Mouse (Mus musculus): ENCODE data around the gene Rere. TPM values are rescaled to one million over a fixed set of nuclear protein-coding genes. Genes with fewer than 3 reads are reported as not detected.

Gene Rere
- total and polyA plus RNA-seq, 3 experiments, result 3.1 to 36.5 (median 8.7) TPM

DNA sequence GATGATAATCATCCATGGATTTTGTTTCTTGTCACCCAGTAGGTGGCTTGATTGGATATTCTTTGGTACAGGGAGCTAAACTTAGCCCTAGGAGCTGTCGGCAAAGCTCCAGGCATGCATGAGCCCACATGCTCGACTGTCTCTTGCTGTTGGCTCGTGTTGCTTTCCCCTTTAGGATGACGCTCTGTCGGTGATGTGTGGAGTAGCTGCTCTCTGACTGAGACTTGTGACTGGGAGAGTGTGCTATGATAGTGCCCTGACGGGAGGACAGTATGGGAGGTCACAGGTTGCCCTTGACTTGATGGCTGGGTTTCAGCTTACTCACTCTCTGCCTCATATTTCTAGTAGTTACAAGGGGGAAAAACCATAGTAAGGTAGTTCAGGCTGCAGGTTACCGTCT lies 192.6 kb downstream of the Rere start:
- in situ Hi-C loops (cut with MboI; ENCODE audit: low pct_ligation_motif_present, low pct_unique_long_range_greater_than_20kb, low sequenced_read_pairs) (no loop called here), dilution Hi-C loops (cut with MboI; ENCODE audit: extremely low pct_ligation_motif_present, extremely low pct_unique_long_range_greater_than_20kb, low sequenced_read_pairs) (no loop called here)
- Histone ChIP-seq H3K27ac (ENCODE audit: insufficient read depth, low read depth) (no peak overlapping the region), H3K4me1 (ENCODE audit: control insufficient read depth in 1 of 2, insufficient read depth in 2 of 2) (peaks cover 4 to 44% of the 10 kb centered on the region in 2 experiments), H3K4me2 (ENCODE audit: insufficient read depth, low read depth, poor library complexity, severe bottlenecking) (no peak overlapping the region), H3K79me2 (replicated peaks; ENCODE audit: control insufficient read depth, extremely low read depth, insufficient read depth, poor library complexity, severe bottlenecking) (no peaks in the 10 kb centered on the region), H3K9me3 (replicated peaks; ENCODE audit: low read length) (no peaks in the 10 kb centered on the region), H3K27me3 (replicated peaks) (no peaks in the 10 kb centered on the region), H3K4me3 (replicated peaks in 1 of 3; ENCODE audit: low read depth in 2 of 3, low read length in 2 of 3, poor library complexity in 1 of 3) (no peak overlapping the region), H3K36me3 (replicated peaks in 1 of 2; ENCODE audit: control insufficient read depth in 1 of 2, insufficient read depth in 1 of 2, low read length in 1 of 2) (peaks cover 23 to 45% of the 10 kb centered on the region in 2 experiments), H3K9ac (ENCODE audit: insufficient read depth, low read depth) (no peak overlapping the region)
- TF ChIP-seq HCFC1 (IDR thresholded peaks at IDR 0.05; ENCODE audit: low read depth, low read length) (no peak), SMC3 (IDR thresholded peaks at IDR 0.05; ENCODE audit: low read depth, low read length) (no peak), JUND (conservative IDR thresholded peaks at IDR 0.05; ENCODE audit: low read depth, low read length) (no peak), CTCF (conservative IDR thresholded peaks at IDR 0.05 in 1 of 2, IDR thresholded peaks at IDR 0.05 in 1 of 2; ENCODE audit: low read depth in 2 of 2, low read length in 2 of 2) (no peak)
- DNase-seq (ENCODE audit: extremely low read depth), result no peak

DNA sequence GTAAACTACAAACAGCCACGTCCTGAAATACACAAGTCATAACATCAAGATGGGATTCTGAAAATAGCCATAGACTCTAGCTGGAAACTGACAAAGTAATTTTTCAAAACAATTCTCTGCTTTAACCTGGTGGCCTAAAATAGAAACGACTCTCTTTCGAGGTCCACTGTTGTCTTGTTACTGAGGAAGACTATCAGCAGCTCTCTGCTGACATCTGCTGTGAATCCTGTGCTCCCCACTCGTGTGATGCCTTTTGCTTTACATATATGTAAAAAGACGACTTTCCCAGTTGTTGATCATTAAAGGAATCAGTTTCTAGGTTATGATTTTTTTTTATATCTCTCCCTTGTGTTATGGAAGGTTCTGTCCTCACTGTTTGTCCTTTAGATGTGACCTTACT lies 194.8 kb downstream of the Rere start:
- dilution Hi-C loops (cut with MboI; ENCODE audit: extremely low pct_ligation_motif_present, extremely low pct_unique_long_range_greater_than_20kb, low sequenced_read_pairs), result no loop called here
- peaks cover 4 to 41% of the 10 kb centered on the region in 2 experiments for H3K4me1 ChIP-seq (ENCODE audit: control insufficient read depth in 1 of 2, insufficient read depth in 2 of 2)
- TF ChIP-seq CTCF (conservative IDR thresholded peaks at IDR 0.05 in 1 of 2, IDR thresholded peaks at IDR 0.05 in 1 of 2; ENCODE audit: low read depth in 2 of 2, low read length in 2 of 2) (peak in 1 of 2 experiments; percentile 58; a peak in 2 of 4 replicates), JUND (conservative IDR thresholded peaks at IDR 0.05; ENCODE audit: low read depth, low read length) (no peak), RAD21 (IDR thresholded peaks at IDR 0.05; ENCODE audit: low read depth, low read length) (peak; percentile 58), MYC (IDR thresholded peaks at IDR 0.05; ENCODE audit: low read depth, low read length) (no peak), NELFE (IDR thresholded peaks at IDR 0.05; ENCODE audit: low read depth, low read length) (no peak), CHD2 (IDR thresholded peaks at IDR 0.05; ENCODE audit: low read length) (no peak), SMC3 (IDR thresholded peaks at IDR 0.05; ENCODE audit: low read depth, low read length) (peak; percentile 53), UBTF (IDR thresholded peaks at IDR 0.05; ENCODE audit: low read depth, low read length) (no peak), SIN3A (IDR thresholded peaks at IDR 0.05; ENCODE audit: low read length) (no peak), RCOR1 (conservative IDR thresholded peaks at IDR 0.05; ENCODE audit: low read depth, low read length) (no peak), ZNF384 (IDR thresholded peaks at IDR 0.05; ENCODE audit: low read depth, low read length) (no peak), MEF2A (IDR thresholded peaks at IDR 0.05; ENCODE audit: borderline replicate concordance, low read depth, low read length) (peak; percentile 49; the same call in 1 of the 2 replicates), CHD1 (IDR thresholded peaks at IDR 0.05; ENCODE audit: low read depth, low read length) (no peak), MAX (IDR thresholded peaks at IDR 0.05; ENCODE audit: low read length) (no peak)
- no peaks in the 10 kb centered on the region for H3K27me3 ChIP-seq (replicated peaks)
- H3K27ac ChIP-seq (ENCODE audit: insufficient read depth, low read depth), result no peak overlapping the region
- no peak overlapping the region for H3K4me2 ChIP-seq (ENCODE audit: insufficient read depth, low read depth, poor library complexity, severe bottlenecking)
- in situ Hi-C loops (cut with MboI; ENCODE audit: low pct_ligation_motif_present, low pct_unique_long_range_greater_than_20kb, low sequenced_read_pairs), result no loop called here
- no peaks in the 10 kb centered on the region for H3K9me3 ChIP-seq (replicated peaks; ENCODE audit: low read length)
- peaks cover 18 to 46% of the 10 kb centered on the region in 2 experiments for H3K36me3 ChIP-seq (replicated peaks in 1 of 2; ENCODE audit: control insufficient read depth in 1 of 2, insufficient read depth in 1 of 2, low read length in 1 of 2)
- no peaks in the 10 kb centered on the region for H3K79me2 ChIP-seq (replicated peaks; ENCODE audit: control insufficient read depth, extremely low read depth, insufficient read depth, poor library complexity, severe bottlenecking)
- DNase-seq (ENCODE audit: extremely low read depth), result peak; percentile 29
- H3K4me3 ChIP-seq (replicated peaks in 1 of 3; ENCODE audit: low read depth in 2 of 3, low read length in 2 of 3, poor library complexity in 1 of 3), result no peak overlapping the region
- H3K9ac ChIP-seq (ENCODE audit: insufficient read depth, low read depth), result no peak overlapping the region

Data from CH12.LX (cell line).